Mouse (Mus musculus): ENCODE data around the gene Aqp1. TPM values are rescaled to one million over a fixed set of nuclear protein-coding genes. Genes with fewer than 3 reads are reported as not detected.

Gene Aqp1
- polyA plus RNA-seq, 1 experiment from 2014 or later = 140 TPM

GRCm38 (mm10) chr6:55300704-55301103, 35.5 kb upstream of the Aqp1 start:
- TF ChIP-seq CTCF (IDR thresholded peaks at IDR 0.05; ENCODE audit: low read depth) = no peak
- H3K4me1 ChIP-seq (replicated peaks; ENCODE audit: insufficient read depth, low read length) = no peaks in the 10 kb centered on the region
- H3K4me3 ChIP-seq (replicated peaks; ENCODE audit: low read depth, low read length) = no peak overlapping the region
- H3K4me2 ChIP-seq (ENCODE audit: low read length) = no peak overlapping the region
- H3K9me3 ChIP-seq (replicated peaks; ENCODE audit: low read length) = no peaks in the 10 kb centered on the region
- 86% methylated on average over 11 of the region's 11 CpGs for WGBS
- no peak overlapping the region for H3K9ac ChIP-seq (ENCODE audit: low read depth, low read length)
- H3K36me3 ChIP-seq (ENCODE audit: insufficient read depth, low read length) = no peaks in the 10 kb centered on the region
- H3K27ac ChIP-seq = no peak overlapping the region
- ATAC-seq (replicated peaks; ENCODE audit: low FRiP score, low read depth) (no peak), DNase-seq (ENCODE audit: low spot score) (no peak)
- H3K27me3 ChIP-seq (ENCODE audit: insufficient read depth, low read length) = no peaks in the 10 kb centered on the region

- no peak for DNase-seq (ENCODE audit: low spot score)
- no peak for TF ChIP-seq CTCF (IDR thresholded peaks at IDR 0.05; ENCODE audit: low read depth)
These were observed 26.1 kb upstream of the Aqp1 start for GRCm38 (mm10) chr6:55310179-55310578.

GRCm38 (mm10) chr6:55311962-55312361, 24.3 kb upstream of the Aqp1 start:
- ATAC-seq (replicated peaks; ENCODE audit: low FRiP score, low read depth) = no peak
- no peak for TF ChIP-seq CTCF (IDR thresholded peaks at IDR 0.05; ENCODE audit: low read depth)
- Histone ChIP-seq H3K27ac (no peak overlapping the region), H3K4me3 (replicated peaks; ENCODE audit: low read depth, low read length) (no peak overlapping the region), H3K36me3 (ENCODE audit: insufficient read depth, low read length) (no peaks in the 10 kb centered on the region), H3K4me2 (ENCODE audit: low read length) (no peak overlapping the region), H3K9ac (ENCODE audit: low read depth, low read length) (no peak overlapping the region), H3K4me1 (replicated peaks; ENCODE audit: insufficient read depth, low read length) (no peaks in the 10 kb centered on the region), H3K27me3 (ENCODE audit: insufficient read depth, low read length) (no peaks in the 10 kb centered on the region), H3K9me3 (replicated peaks; ENCODE audit: low read length) (no peaks in the 10 kb centered on the region)
- WGBS = 44% methylated on average over 5 of the region's 5 CpGs
- DNase-seq (ENCODE audit: low spot score) = no peak

More at GRCm38 (mm10) chr6:55310179-55310578, 26.1 kb upstream of the Aqp1 start:
- no peak overlapping the region for H3K4me2 ChIP-seq (ENCODE audit: low read length)
- ATAC-seq (replicated peaks; ENCODE audit: low FRiP score, low read depth) = 0 out of 2 replicates have a peak, but pooled peaks have one; percentile 26
- no peaks in the 10 kb centered on the region for H3K4me1 ChIP-seq (replicated peaks; ENCODE audit: insufficient read depth, low read length)
- H3K36me3 ChIP-seq (ENCODE audit: insufficient read depth, low read length) = no peaks in the 10 kb centered on the region
- no peak overlapping the region for H3K4me3 ChIP-seq (replicated peaks; ENCODE audit: low read depth, low read length)
- no peaks in the 10 kb centered on the region for H3K27me3 ChIP-seq (ENCODE audit: insufficient read depth, low read length)
- no peaks in the 10 kb centered on the region for H3K9me3 ChIP-seq (replicated peaks; ENCODE audit: low read length)
- no peak overlapping the region for H3K9ac ChIP-seq (ENCODE audit: low read depth, low read length)
- H3K27ac ChIP-seq = no peak overlapping the region
- WGBS = 58% methylated on average over 2 of the region's 2 CpGs

- H3K27me3 ChIP-seq (ENCODE audit: insufficient read depth, low read length) = no peaks in the 10 kb centered on the region
- DNase-seq (ENCODE audit: low spot score) = no peak
- H3K4me3 ChIP-seq (replicated peaks; ENCODE audit: low read depth, low read length) = no peak overlapping the region
- no peaks in the 10 kb centered on the region for H3K9me3 ChIP-seq (replicated peaks; ENCODE audit: low read length)
- no peak overlapping the region for H3K4me2 ChIP-seq (ENCODE audit: low read length)
- no peak for TF ChIP-seq CTCF (IDR thresholded peaks at IDR 0.05; ENCODE audit: low read depth)
- ATAC-seq (replicated peaks; ENCODE audit: low FRiP score, low read depth) = no peak
- H3K4me1 ChIP-seq (replicated peaks; ENCODE audit: insufficient read depth, low read length) = no peaks in the 10 kb centered on the region
- no peak overlapping the region for H3K9ac ChIP-seq (ENCODE audit: low read depth, low read length)
- no peak overlapping the region for H3K27ac ChIP-seq
- 90% methylated on average over 4 of the region's 4 CpGs for WGBS
- H3K36me3 ChIP-seq (ENCODE audit: insufficient read depth, low read length) = no peaks in the 10 kb centered on the region; the same call in 1 of the 2 replicates
These were observed 22.3 kb upstream of the Aqp1 start for GRCm38 (mm10) chr6:55313893-55314292.

GRCm38 (mm10) chr6:55314628-55315027, 21.6 kb upstream of the Aqp1 start:
- no peak overlapping the region for H3K4me2 ChIP-seq (ENCODE audit: low read length)
- WGBS = 84% methylated on average over 8 of the region's 8 CpGs
- DNase-seq (ENCODE audit: low spot score) (no peak), ATAC-seq (replicated peaks; ENCODE audit: low FRiP score, low read depth) (no peak)
- no peak overlapping the region for H3K9ac ChIP-seq (ENCODE audit: low read depth, low read length)
- no peak overlapping the region for H3K4me3 ChIP-seq (replicated peaks; ENCODE audit: low read depth, low read length)
- H3K9me3 ChIP-seq (replicated peaks; ENCODE audit: low read length) = no peaks in the 10 kb centered on the region
- H3K36me3 ChIP-seq (ENCODE audit: insufficient read depth, low read length) = no peaks in the 10 kb centered on the region; the same call in 1 of the 2 replicates
- H3K27me3 ChIP-seq (ENCODE audit: insufficient read depth, low read length) = no peaks in the 10 kb centered on the region
- H3K4me1 ChIP-seq (replicated peaks; ENCODE audit: insufficient read depth, low read length) = 0 out of 2 replicates have a peak, but pooled peaks cover 2% of the 10 kb centered on the region
- no peak for TF ChIP-seq CTCF (IDR thresholded peaks at IDR 0.05; ENCODE audit: low read depth)
- no peak overlapping the region for H3K27ac ChIP-seq

- H3K27me3 ChIP-seq (ENCODE audit: insufficient read depth, low read length) = no peaks in the 10 kb centered on the region
- H3K36me3 ChIP-seq (ENCODE audit: insufficient read depth, low read length) = no peaks in the 10 kb centered on the region; the same call in 1 of the 2 replicates
- WGBS = 88% methylated on average over 3 of the region's 3 CpGs
- H3K4me3 ChIP-seq (replicated peaks; ENCODE audit: low read depth, low read length) = no peak overlapping the region
- H3K9me3 ChIP-seq (replicated peaks; ENCODE audit: low read length) = no peaks in the 10 kb centered on the region
- no peak overlapping the region for H3K27ac ChIP-seq
- 0 out of 2 replicates have a peak, but pooled peaks cover 4% of the 10 kb centered on the region for H3K4me1 ChIP-seq (replicated peaks; ENCODE audit: insufficient read depth, low read length)
- TF ChIP-seq CTCF (IDR thresholded peaks at IDR 0.05; ENCODE audit: low read depth) = no peak
- no peak overlapping the region for H3K9ac ChIP-seq (ENCODE audit: low read depth, low read length)
- DNase-seq (ENCODE audit: low spot score) (no peak), ATAC-seq (replicated peaks; ENCODE audit: low FRiP score, low read depth) (no peak)
- H3K4me2 ChIP-seq (ENCODE audit: low read length) = no peak overlapping the region
These were observed 17.6 kb upstream of the Aqp1 start for GRCm38 (mm10) chr6:55318597-55318996.
